Mouse (Mus musculus) embryonic stem cell, embryonic (primary cell): ENCODE data around the gene Nsl1.
"Not testable (repeated sequence)": the region's sequence is repeated elsewhere in the genome, so short reads cannot be mapped to it uniquely, and the experiment has no call there.

ENCODE experiments used
- CTCF ChIA-PET, 4 experiments: fragments of 300-600 bp in 2 of 4; fragments of 350-600 bp in 2 of 4; sonication (Branson Sonifier 250); formaldehyde crosslinking; loops; one replicate each; lab custom pipeline; 2022; ENCODE audit warnings: inconsistent platforms in 2 of 4; lab: Charles Lee
- POLR2A ChIA-PET, 4 experiments: fragments of 300-600 bp in 2 of 4; fragments of 350-600 bp in 2 of 4; sonication (Branson Sonifier 250); formaldehyde crosslinking; loops; one replicate each; lab custom pipeline; 2022; ENCODE audit warnings: antibody characterized with exemption in 4 of 4, inconsistent platforms in 1 of 4; lab: Charles Lee

Gene Nsl1

DNA sequence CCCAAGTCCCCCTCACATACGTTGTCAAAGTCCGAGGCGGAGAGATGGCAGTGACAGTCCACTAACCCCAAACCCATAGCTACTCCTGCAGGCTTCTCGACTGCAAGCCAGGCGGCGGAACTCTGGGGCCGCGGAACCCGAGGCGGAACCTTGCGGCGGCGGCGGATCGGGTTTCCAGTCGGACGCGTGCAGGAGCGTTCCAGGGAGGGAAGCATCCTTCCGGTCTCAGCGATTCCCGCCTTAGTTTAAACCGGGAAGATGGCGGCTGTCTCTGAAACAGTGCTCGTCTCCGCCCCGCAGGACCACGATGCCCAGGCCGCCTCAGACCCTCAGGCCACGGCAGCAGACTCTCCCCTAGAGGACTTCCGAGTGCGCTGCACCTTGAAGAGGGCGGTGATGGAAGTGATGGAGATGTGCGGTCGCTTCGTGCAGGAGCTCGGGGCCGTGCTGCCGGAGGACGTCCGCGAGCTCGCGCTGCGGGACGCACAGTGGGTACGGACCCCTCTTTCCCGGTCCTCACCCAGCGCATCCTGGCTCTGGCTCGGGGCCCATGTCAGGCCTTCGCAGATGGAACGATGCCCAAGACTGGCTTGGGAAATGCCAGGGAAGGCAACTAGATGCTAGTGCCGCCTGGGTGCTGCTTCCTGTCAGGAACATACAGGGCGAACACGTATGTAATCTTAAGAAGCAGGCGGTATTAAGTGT is at the start of gene Nsl1, which contains the start of gene Tatdn3:
Gene Nsl1, plus strand, starts transcription at position 232 of the 705 bp plus-strand sequence.
Gene Tatdn3, minus strand, starts transcription at position 152 of the 705 bp plus-strand sequence.
- ChIA-PET CTCF (interaction anchor here in 3 of 4 experiments (0.6 to 1.8 kb wide), 6 partner anchors 10 to 137 kb away, joined by 3 to 6 read pairs (median 3); no protein-coding TSS in a partner anchor), POLR2A (interaction anchor here (0.6 to 5.6 kb wide), 52 partner anchors 8 to 334 kb away, joined by 3 to 70 read pairs (median 4); partner anchors contain the start of genes Flvcr1 (in 4 of the 4), Rps6kc1 (in 2 of the 4), Spata45 (in 1 of the 4) and Vash2 (in 1 of the 4))

DNA sequence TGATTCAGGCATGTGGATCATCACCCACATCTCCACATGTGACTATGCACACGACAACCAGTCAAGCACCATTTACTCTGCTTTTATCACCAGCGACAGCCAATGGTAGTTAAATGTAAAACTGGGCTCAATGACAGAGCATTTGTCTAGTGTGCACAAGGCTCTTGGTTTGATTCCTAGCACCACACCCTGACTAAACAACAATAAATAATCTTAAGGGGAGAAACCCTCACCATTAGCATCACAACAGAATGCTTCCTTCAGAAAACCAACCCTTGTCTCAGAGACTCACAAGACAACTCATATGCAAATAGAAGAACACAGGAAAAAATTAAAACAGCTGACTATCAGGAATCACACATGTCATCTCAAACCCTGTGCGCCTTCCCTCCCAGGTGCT is 48.5 kb upstream of the Nsl1 start:
- CTCF ChIA-PET = no interaction called here

DNA sequence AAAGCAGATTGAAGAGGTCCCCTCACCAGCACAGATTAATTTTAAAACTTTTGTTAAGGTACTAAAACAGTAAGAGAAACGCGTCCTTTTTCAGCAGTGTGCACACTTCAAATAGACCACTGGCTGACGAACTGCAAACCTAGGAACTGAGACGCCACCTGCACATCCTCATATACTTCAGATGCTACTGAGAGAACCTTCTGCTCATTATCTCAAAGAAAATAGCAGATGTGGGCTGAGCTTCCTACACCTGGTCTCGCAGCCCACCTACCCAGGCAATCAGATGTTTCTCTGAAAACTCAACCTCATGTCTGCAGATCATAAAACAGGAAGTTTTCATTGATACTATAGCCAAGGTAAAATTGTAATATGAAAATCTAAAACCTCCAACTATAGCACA is 43.0 kb upstream of the Nsl1 start:
- ChIA-PET POLR2A (interaction anchor here in 2 of 4 experiments (0.9 to 1.6 kb wide), 3 partner anchors 9 to 16 kb away, joined by 3 to 5 read pairs (median 4); partner anchors contain the start of gene Spata45 (in 1 of the 2)), CTCF (no interaction called here)

More for the DNA sequence above, 48.5 kb upstream of the Nsl1 start:
- POLR2A ChIA-PET = interaction anchor here in 3 of 4 experiments (1.0 to 2.4 kb wide), 3 partner anchors 12 kb away, joined by 3 to 15 read pairs (median 6); partner anchors contain the start of gene Flvcr1 (in 3 of the 3)

DNA sequence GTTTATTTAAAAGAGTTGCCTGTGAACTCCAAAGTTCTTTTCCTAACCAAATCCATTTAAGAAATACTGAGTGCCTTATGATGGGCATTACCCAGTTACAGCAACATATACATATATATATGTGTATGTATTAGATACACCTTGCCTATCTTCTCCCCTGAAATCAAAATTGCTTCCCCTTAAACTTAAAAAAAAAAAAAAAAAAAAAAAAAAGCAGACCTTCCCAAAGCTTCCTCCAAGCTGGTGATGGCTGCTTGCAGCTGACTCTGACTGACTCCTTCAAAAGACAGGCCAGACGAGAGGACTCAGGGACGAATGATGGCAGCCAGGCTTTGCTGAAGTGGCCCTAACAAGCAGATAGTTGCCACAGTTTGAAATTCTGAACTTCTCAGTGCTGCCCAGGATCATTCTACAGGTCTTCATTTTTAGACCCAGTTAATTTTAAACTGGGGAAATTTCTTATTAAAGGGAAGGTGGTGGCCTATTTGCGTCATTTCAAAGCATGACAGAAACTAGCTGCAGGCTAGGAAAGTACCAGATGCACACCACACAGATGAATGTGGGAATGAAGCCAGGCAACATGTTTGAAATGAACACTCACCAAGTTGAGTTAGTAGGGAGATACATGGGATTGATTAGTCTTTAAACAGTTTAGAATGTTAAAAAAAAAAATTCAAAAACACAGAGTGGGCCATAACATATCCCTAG is 42.4 kb upstream of the Nsl1 start:
- CTCF ChIA-PET = interaction anchor here in 1 of 4 experiments (0.6 to 1.5 kb wide), 2 partner anchors 12 to 77 kb away, joined by 3 read pairs; no protein-coding TSS in a partner anchor
- POLR2A ChIA-PET = interaction anchor here in 1 of 4 experiments (0.6 to 1.3 kb wide), 2 partner anchors 15 kb away, joined by 3 to 5 read pairs; partner anchors contain the start of gene Spata45

DNA sequence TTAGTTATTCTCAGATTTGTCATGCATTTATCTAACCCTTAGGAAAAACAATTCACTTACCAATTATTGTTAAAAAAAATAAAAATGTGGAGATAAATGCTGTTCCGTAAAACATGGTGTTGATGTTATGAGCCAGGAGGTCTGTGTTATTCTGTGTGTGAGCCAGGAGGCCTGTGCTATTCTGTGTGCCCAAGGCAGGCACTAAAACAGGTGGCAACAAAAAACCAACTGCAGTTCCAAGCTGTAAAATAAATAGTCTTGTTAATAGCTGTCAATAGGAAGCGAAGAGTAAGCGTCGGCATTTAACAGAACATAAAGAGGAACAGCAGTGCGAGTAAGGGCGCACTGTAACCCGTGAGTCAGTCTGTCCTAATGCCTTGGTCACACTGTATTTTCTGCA is 41.8 kb upstream of the Nsl1 start:
- CTCF ChIA-PET = interaction anchor here in 1 of 4 experiments (1.5 kb wide), 1 partner anchor 12 kb away, joined by 3 read pairs; no protein-coding TSS in a partner anchor
- POLR2A ChIA-PET = no interaction called here

DNA sequence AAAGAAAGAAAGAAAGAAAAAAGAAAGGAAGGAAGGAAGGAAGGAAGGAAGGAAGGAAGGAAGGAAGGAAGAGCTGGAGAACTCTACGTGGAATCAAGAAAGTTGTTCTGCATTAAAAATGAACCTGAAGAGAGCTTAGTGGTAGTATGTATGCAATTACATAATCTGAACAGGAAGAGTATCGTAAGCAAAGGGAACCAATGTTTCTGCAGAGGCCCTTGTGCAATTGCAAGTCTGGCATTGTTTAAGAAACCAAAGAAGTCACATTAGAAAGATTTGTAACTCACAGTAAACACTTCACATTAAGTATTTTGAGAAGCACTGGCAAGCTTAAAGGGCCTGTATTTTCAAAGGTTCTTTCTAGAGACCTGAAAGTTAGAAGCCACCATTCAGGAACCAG is 39.7 kb upstream of the Nsl1 start:
- POLR2A ChIA-PET = interaction anchor here in 3 of 4 experiments (0.7 to 1.2 kb wide), 4 partner anchors 12 to 70 kb away, joined by 3 read pairs; no protein-coding TSS in a partner anchor
- CTCF ChIA-PET = interaction anchor here in 2 of 4 experiments (0.7 to 1.3 kb wide), 2 partner anchors 14 to 843 kb away, joined by 4 read pairs; no protein-coding TSS in a partner anchor

DNA sequence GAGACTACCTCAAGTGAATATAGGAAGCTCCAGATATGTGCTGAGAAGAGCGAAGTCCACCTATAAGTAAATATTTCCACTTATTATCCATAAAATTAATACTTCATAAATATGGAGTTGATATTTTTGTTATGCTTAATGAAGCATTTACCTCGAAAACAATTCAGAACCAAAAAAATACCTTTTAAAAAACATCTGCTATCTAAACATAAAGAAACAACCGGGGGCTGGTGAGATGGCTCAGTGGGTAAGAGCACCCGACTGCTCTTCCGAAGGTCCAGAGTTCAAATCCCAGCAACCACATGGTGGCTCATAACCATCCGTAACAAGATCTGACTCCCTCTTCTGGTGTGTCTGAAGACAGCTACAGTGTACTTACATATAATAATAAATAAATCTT is 39.0 kb upstream of the Nsl1 start:
- ChIA-PET POLR2A (interaction anchor here in 2 of 4 experiments (1.1 to 1.2 kb wide), 3 partner anchors 13 to 15 kb away, joined by 3 read pairs; no protein-coding TSS in a partner anchor), CTCF (interaction anchor here in 1 of 4 experiments (1.3 kb wide), 1 partner anchor 15 kb away, joined by 4 read pairs; no protein-coding TSS in a partner anchor)

DNA sequence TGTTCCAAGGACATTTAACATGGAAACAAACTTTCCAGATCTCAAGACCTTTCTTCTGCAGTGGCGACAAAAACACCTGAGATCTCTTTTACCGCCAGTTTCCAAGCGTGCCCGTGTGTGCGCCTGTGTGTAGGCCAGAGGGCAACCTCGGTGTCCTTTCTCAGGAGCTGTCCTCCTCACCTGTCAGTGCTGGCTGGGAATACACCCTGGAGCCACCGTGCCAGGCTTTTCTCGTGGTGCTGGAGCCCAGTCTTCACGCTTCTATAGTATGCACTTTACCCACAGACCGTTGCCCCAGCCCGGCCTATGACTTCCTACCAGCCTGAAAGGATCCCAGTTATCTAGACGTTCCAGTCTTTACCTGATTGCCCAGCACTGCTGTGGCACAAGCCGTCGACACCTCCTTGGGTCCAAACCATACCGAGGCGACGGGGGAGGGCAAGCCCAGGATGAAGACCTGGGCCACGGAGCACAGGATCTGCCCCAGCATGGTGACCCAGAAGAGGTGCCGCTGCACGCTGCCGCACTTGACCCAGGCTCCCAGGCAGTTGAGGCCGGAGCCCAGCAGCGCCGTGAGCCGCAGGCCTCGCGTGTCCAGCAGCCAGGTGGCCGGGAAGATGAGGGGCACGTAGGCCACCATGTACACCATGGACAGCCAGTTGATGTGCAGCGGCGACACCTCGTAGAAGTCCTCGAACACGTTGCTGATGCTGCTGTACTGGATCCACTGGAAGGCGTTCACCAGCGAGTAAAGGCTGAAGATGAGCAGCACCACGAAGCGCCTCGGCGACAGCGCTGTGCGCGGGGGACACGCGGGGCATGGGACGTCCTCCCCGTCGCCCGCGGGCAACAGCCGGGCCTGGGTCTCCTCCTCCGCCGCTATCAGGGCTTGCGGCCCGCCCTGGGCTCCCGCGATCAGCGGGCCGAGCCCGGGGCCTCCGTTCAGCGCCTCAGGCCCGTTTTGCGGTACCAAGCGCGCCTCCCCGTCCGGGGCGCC is 37.5 kb upstream of the Nsl1 start:
- ChIA-PET POLR2A (interaction anchor here (0.7 to 5.1 kb wide), 98 partner anchors 8 to 856 kb away, joined by 3 to 70 read pairs (median 5); partner anchors contain the start of genes Nsl1 (in 4 of the 4), Tatdn3 (in 4 of the 4), Spata45 (in 3 of the 4) and Dtl (in 2 of the 4)), CTCF (interaction anchor here (0.5 to 1.3 kb wide), 8 partner anchors 22 to 283 kb away, joined by 3 to 5 read pairs (median 3); no protein-coding TSS in a partner anchor)

DNA sequence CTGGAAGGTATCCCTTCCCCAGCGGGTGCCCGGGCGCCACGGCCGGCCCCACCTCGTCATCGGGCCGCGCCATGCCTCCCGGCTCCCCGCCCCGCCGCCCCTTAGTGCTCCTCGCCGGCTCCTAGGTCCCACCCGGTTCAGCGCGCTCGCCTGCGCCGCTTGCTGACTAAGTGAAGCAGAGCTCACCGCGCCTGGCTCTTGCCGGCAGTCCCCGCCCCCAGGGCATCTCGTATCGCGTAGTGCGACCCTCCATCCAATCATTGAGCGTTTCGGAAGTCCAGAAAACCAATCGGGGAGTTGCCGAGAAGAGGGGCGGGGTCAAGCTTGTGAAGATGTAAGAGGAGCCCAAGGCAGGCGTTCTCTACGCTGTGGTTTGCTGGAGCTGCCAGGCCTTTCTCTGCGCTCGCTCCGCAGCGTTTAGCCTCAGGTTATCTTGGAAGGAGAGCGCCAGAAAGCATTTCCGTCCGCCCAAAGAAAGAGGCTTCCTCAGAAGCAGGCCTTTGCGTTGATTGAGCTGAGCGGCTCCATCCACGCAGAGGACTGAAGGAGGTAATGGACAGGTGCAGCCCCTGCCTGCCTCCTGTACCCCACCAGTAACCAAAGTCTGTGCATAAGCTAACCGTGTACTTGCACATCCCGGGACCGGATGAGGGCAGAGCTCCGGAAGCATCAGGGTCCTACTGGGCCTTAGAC is 36.6 kb upstream of the Nsl1 start, which contains the start of gene Flvcr1:
Gene Flvcr1, minus strand, starts transcription at position 138 of the 693 bp plus-strand sequence.
- CTCF ChIA-PET = interaction anchor here (0.5 to 1.4 kb wide), 15 partner anchors 17 to 670 kb away, joined by 3 to 5 read pairs (median 3); no protein-coding TSS in a partner anchor
- POLR2A ChIA-PET = interaction anchor here (0.5 to 5.1 kb wide), 133 partner anchors 8 to 1221 kb away, joined by 3 to 70 read pairs (median 4); partner anchors contain the start of genes Nsl1 (in 4 of the 4), Tatdn3 (in 4 of the 4), Spata45 (in 3 of the 4) and Dtl (in 2 of the 4)

DNA sequence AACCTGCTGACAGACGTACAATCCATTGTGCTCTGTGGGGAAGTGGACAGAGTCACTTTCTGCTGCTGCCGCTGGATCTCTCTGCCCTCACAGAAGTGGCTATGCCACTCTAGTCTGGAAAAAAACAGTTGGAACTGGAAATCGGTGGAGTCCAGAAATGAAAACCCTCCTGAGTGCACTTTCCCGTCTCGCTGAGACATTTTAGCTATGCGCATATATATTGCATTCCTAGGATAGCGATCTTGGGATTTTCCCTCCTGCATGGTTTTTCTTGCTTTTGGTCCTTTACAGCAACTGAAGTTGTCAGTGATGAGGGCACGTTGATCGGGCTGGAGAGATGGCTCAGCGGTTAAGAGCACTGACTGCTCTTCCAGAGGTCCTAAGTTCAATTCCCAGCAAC is 32.6 kb upstream of the Nsl1 start:
- ChIA-PET CTCF (no interaction called here), POLR2A (interaction anchor here in 1 of 4 experiments (5.1 kb wide), 1 partner anchor 33 kb away, joined by 70 read pairs; the partner anchor contains the start of genes Nsl1 and Tatdn3)

DNA sequence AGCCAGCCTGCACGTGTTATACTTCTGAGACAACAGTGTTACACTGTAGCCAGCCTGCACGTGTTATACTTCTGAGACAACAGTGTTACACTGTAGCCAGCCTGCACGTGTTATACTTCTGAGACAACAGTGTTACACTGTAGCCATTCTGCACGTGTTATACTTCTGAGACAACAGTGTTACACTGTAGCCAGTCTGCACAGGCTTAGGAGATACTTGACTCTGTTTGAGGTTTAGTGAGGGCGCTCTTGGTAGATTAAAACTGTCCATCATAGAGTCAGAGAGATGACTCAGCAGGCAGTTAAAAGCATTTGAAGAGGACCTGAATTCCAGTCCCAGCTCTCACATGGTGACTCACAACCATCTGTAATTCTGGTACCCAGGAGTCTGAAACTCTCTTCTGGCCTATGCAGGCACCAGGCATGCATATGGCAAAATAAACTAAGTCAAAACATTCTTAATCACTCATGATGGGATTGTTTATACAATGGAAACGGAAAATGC is 31.8 kb upstream of the Nsl1 start:
- POLR2A ChIA-PET, CTCF ChIA-PET: not testable (repeated sequence)

DNA sequence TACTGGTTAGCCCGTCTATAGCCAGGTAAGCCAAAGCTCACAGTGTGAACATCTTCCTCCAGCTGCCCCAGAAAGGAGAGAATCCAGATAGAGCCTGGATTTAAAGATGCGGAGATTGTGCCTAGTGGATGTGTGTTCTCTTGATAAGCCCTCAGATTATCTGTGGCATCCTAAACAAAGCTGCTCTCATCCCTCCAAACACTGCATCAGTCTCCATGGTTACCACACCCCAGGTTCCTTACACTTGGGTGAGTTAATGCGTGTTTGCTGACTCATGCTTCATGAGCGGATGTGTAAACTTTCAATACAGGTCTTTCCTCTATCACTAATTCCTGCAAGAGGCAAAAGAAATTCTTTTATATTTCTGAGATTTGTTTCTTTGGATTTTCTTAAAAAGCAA is 27.2 kb upstream of the Nsl1 start:
- POLR2A ChIA-PET = interaction anchor here (0.8 to 5.4 kb wide), 8 partner anchors 9 to 51 kb away, joined by 3 to 41 read pairs (median 4); partner anchors contain the start of genes Flvcr1 (in 4 of the 4), Nsl1 (in 1 of the 4) and Tatdn3 (in 1 of the 4)
- CTCF ChIA-PET = no interaction called here

DNA sequence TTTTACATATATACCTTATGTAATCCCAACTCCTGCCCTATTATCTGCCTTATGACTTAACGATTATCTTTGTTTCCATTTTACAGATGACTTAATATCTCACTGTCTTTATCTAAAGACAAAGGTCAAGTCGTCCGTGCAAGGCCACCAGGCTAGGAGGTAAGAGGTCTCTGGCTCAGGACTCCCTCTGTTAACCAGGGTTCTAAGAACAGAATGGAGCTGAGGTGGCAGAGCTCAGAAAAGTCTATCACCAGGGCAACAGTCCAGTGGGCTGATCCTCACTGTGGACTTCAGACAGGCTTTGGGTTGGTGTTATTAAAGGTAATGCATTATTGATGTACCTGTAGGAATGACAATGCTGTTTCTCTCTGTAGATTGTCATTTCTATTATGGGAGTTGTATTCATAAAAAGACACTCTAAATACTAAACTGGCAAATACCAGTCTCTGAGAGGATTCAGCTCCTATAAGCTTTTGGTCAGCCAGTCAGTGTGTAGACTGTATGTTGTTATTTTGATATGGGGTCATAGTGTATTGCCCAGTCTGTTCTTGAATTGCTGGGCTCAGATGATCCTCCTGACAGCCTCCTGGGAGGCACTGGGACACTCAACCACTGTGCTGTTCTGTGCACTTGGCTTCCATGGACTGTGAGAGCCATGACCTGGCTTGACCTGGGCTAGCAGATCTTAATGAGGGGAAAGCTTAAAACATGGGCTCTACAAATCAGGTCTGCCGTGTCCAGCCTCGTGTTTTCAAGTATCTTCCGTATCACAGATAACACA is 26.1 kb upstream of the Nsl1 start, which contains the start of gene Spata45:
Gene Spata45, plus strand, starts transcription at position 86 of the 781 bp plus-strand sequence.
- POLR2A ChIA-PET = interaction anchor here in 3 of 4 experiments (0.7 to 5.4 kb wide), 8 partner anchors 10 to 50 kb away, joined by 3 to 41 read pairs (median 5); partner anchors contain the start of genes Flvcr1 (in 3 of the 3), Nsl1 (in 1 of the 3) and Tatdn3 (in 1 of the 3)
- CTCF ChIA-PET = interaction anchor here in 1 of 4 experiments (0.6 kb wide), 1 partner anchor 157 kb away, joined by 4 read pairs; no protein-coding TSS in a partner anchor

DNA sequence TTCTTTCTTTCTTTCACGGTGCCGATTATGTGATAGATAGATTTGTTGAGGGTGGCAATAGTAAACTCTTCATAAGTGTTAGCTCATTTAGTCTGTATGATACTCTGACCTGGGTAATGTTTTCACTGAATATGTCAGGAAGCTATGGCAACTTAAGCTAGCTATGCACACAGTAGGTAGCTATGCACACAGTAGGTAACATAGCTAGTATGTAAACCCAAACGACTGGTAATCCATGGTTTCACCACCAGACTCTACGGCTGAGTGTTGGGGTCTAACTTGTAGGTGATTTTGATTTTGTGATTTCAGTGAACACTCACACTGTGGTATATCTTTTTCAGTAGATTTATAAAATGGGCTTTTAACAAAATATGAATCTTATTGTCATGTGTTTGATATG is 24.8 kb upstream of the Nsl1 start:
- POLR2A ChIA-PET = interaction anchor here in 2 of 4 experiments (0.6 to 5.4 kb wide), 3 partner anchors 11 to 103 kb away, joined by 3 to 41 read pairs (median 3); partner anchors contain the start of gene Flvcr1 (in 2 of the 2)
- CTCF ChIA-PET = no interaction called here

DNA sequence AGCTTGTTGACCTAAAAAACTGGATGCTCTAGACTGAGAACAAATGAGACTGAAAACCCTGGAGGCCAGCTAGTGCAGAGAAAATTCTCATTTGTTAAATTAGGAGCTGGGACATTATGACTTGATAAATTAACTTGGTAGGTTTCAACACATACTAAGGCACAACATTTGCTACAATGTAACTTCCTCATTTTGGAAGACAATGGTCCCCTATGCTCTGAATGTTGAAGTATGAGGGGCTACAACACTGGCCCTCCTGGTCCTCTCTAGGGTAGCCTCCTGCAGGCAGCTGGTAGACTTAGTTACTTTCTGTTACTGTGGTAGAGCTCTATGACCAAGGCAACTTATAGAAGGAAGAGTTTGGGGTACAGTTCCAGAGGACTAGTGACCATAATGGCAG is 21.5 kb upstream of the Nsl1 start:
- CTCF ChIA-PET = interaction anchor here in 1 of 4 experiments (0.6 kb wide), 1 partner anchor 29 kb away, joined by 4 read pairs; no protein-coding TSS in a partner anchor

More for the DNA sequence above, 21.5 kb upstream of the Nsl1 start:
- POLR2A ChIA-PET = interaction anchor here in 2 of 4 experiments (2.2 to 2.8 kb wide), 2 partner anchors 15 kb away, joined by 11 to 17 read pairs; partner anchors contain the start of gene Flvcr1 (in 2 of the 2)
